ENCODE assay signal across 22 mouse cellular contexts in the genomic region with DNA sequence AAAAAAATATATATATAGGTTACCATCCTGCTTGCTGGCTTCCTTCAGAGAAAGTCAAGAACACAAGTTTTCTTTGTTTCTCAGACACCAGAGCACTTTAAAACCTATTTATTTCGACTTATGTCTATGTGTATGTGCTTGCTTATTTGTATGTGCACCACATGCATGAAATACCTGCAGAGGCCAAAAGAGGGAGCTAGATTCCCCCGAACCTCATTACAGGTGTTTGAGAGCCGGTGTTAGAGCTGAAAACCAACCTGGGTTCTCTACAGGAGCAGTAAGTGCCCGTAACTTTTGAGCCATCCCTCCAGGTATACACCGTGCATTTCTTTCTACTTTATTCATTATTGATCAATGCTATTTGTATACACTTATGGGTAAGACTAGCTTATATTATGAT. TPM values are rescaled to one million over a fixed set of nuclear protein-coding genes. Genes with fewer than 3 reads are reported as not detected.
"Had no signal": no experiment of that assay in that cellular context is flagged by ENCODE, and none has a peak within 500 bp of the region (broad histone marks: within the 10 kb centered on the region; RNA-seq: fewer than 3 reads in every experiment).

No protein-coding gene starts in this region.

- H3K9ac ChIP-seq: neural tube, embryonic 13.5 days had no signal

- H3K4me3 ChIP-seq: left cerebral cortex, adult 2 months; limb, embryonic 10.5 days; midbrain, embryonic 10.5 days; neural tube, embryonic 13.5 days had no signal

- H3K27ac ChIP-seq: left cerebral cortex, adult 2 months; limb, embryonic 10.5 days; midbrain, embryonic 10.5 days; neural tube, embryonic 13.5 days had no signal

- DNase-seq: kidney, adult 8-10 months; kidney, postnatal 10 days; kidney, postnatal 4 days; lung, postnatal 4 days; midbrain, embryonic 14.5 days; retina, postnatal 1 day; right cerebral cortex, postnatal 4 days; spleen, adult 18-20 months; thymus, adult 18-20 months; thymus, postnatal 14 days had no signal

- H3K27me3 ChIP-seq: neural tube, embryonic 13.5 days had no signal

- H3K4me2 ChIP-seq: liver, embryonic 11.5 days; neural tube, embryonic 13.5 days had no signal

- H3K36me3 ChIP-seq: limb, embryonic 10.5 days; midbrain, embryonic 10.5 days; neural tube, embryonic 13.5 days had no signal

- H3K9me3 ChIP-seq: limb, embryonic 10.5 days; midbrain, embryonic 10.5 days; neural tube, embryonic 13.5 days had no signal

- H3K4me1 ChIP-seq: neural tube, embryonic 13.5 days had no signal

RNA-seq across cellular contexts. Expression of a gene that starts 48.3 kb away (rescaled TPM):
- total RNA-seq: layer of hippocampus, adult 8-10 months; layer of hippocampus, postnatal 25 days; left cerebral cortex, adult 2 months; left cerebral cortex, postnatal 14 days; megakaryocyte, adult 5-6 weeks had no signal
- polyA plus RNA-seq: limb, embryonic 10.5 days; limb, embryonic 14.5 days; lung, embryonic 16.5 days; midbrain, embryonic 10.5 days; midbrain, embryonic 14.5 days; neural tube, embryonic 13.5 days; stomach, embryonic 14.5 days had no signal
